8 mouse cellular contexts compared by ENCODE assay signal in genomic region chr8:107424176-107424575, GRCm38 (mm10). TPM values are rescaled to one million over a fixed set of nuclear protein-coding genes. Genes with fewer than 3 reads are reported as not detected.
DNase-seq lines count a peak whose midpoint lies in the region; ATAC-seq lines count a peak whose summit lies in the region.

No protein-coding gene starts in this region.

- no peak; the same call in 1 of the 2 replicates for ATAC-seq in kidney, embryonic 14.5 days (ENCODE audit: low FRiP score, low TSS enrichment)
- ATAC-seq in embryonic facial prominence, embryonic 11.5 days (replicated peaks; ENCODE audit: insufficient number of reproducible peaks, low FRiP score, low TSS enrichment, low read depth), result 0 out of 2 replicates have a peak, but pooled peaks have one; percentile 8
- peak; percentile 14; the same call in 1 of the 2 replicates for ATAC-seq in intestine, embryonic 16.5 days
- 0 out of 2 replicates have a peak, but pooled peaks have one; percentile 12 for ATAC-seq in midbrain, embryonic 16.5 days
- no peak for ATAC-seq in monocyte, adult 5-6 weeks (replicated peaks; ENCODE audit: insufficient number of reproducible peaks, low FRiP score, low TSS enrichment, poor library complexity, severe bottlenecking)

- no peaks in the 10 kb centered on the region for H3K27me3 ChIP-seq in kidney, embryonic 14.5 days (ENCODE audit: control insufficient read depth, insufficient read depth, low read length)
- no peaks in the 10 kb centered on the region for H3K27me3 ChIP-seq in embryonic facial prominence, embryonic 11.5 days (ENCODE audit: control insufficient read depth, insufficient read depth, low read length)
- no peaks in the 10 kb centered on the region for H3K27me3 ChIP-seq in intestine, embryonic 16.5 days (replicated peaks; ENCODE audit: control insufficient read depth, insufficient read depth, low read length)
- H3K27me3 ChIP-seq in midbrain, embryonic 16.5 days (ENCODE audit: control insufficient read depth, insufficient read depth, low read depth, low read length), result no peaks in the 10 kb centered on the region

- 29% methylated on average over 9 of the region's 9 CpGs for WGBS in kidney, embryonic 14.5 days
- 30% methylated on average over 9 of the region's 9 CpGs for WGBS in embryonic facial prominence, embryonic 11.5 days
- 26% methylated on average over 9 of the region's 9 CpGs for WGBS in intestine, embryonic 16.5 days
- 32% methylated on average over 9 of the region's 9 CpGs for WGBS in midbrain, embryonic 16.5 days

- peak overlapping the region; percentile 25; the same call in 1 of the 2 replicates for H3K27ac ChIP-seq in kidney, embryonic 14.5 days (ENCODE audit: low read depth, low read length)
- peak overlapping the region; percentile 62 for H3K27ac ChIP-seq in embryonic facial prominence, embryonic 11.5 days (replicated peaks; ENCODE audit: low read depth, low read length)
- peak overlapping the region; percentile 74 for H3K27ac ChIP-seq in intestine, embryonic 16.5 days (ENCODE audit: low read length)
- H3K27ac ChIP-seq in midbrain, embryonic 16.5 days (ENCODE audit: low read length), result peak overlapping the region; percentile 76

- peak overlapping the region; percentile 85 for H3K9ac ChIP-seq in kidney, embryonic 14.5 days (ENCODE audit: low read depth, low read length)
- peak overlapping the region; percentile 87 for H3K9ac ChIP-seq in embryonic facial prominence, embryonic 11.5 days (replicated peaks; ENCODE audit: low read length)
- H3K9ac ChIP-seq in intestine, embryonic 16.5 days (ENCODE audit: low read depth, low read length), result peak overlapping the region; percentile 91
- peak overlapping the region; percentile 97 for H3K9ac ChIP-seq in midbrain, embryonic 16.5 days (ENCODE audit: low read depth, low read length)

- peak overlapping the region; percentile 79 for H3K4me2 ChIP-seq in kidney, embryonic 14.5 days (replicated peaks; ENCODE audit: low read depth, low read length)
- H3K4me2 ChIP-seq in embryonic facial prominence, embryonic 11.5 days (ENCODE audit: low read depth, low read length), result peak overlapping the region; percentile 74
- H3K4me2 ChIP-seq in intestine, embryonic 16.5 days (ENCODE audit: low read depth, low read length), result peak overlapping the region; percentile 73
- H3K4me2 ChIP-seq in midbrain, embryonic 16.5 days (ENCODE audit: low read length), result peak overlapping the region; percentile 90

- H3K4me1 ChIP-seq in kidney, embryonic 14.5 days (ENCODE audit: control insufficient read depth, insufficient read depth, low read length), result peaks cover 4% of the 10 kb centered on the region
- H3K4me1 ChIP-seq in embryonic facial prominence, embryonic 11.5 days (ENCODE audit: control insufficient read depth, insufficient read depth, low read length), result no peaks in the 10 kb centered on the region
- peaks cover 10% of the 10 kb centered on the region for H3K4me1 ChIP-seq in intestine, embryonic 16.5 days (ENCODE audit: control insufficient read depth, insufficient read depth, low read length)
- H3K4me1 ChIP-seq in midbrain, embryonic 16.5 days (ENCODE audit: control insufficient read depth, insufficient read depth, low read length), result peaks cover 22% of the 10 kb centered on the region

- H3K36me3 ChIP-seq in kidney, embryonic 14.5 days (ENCODE audit: control insufficient read depth, insufficient read depth, low read length), result peaks cover 32% of the 10 kb centered on the region
- H3K36me3 ChIP-seq in embryonic facial prominence, embryonic 11.5 days (replicated peaks; ENCODE audit: control insufficient read depth, insufficient read depth, low read depth, low read length), result peaks cover 3% of the 10 kb centered on the region
- H3K36me3 ChIP-seq in intestine, embryonic 16.5 days (ENCODE audit: control insufficient read depth, insufficient read depth, low read length), result 0 out of 2 replicates have a peak, but pooled peaks cover 2% of the 10 kb centered on the region
- peaks cover 2% of the 10 kb centered on the region; the same call in 1 of the 2 replicates for H3K36me3 ChIP-seq in midbrain, embryonic 16.5 days (ENCODE audit: control insufficient read depth, insufficient read depth, low read length)

- no peak for DNase-seq in kidney, postnatal 10 days
- DNase-seq in embryonic facial prominence, embryonic 11.5 days (ENCODE audit: low spot score), result no peak
- no peak for DNase-seq in lung, postnatal 14 days
- DNase-seq in MN1 (ENCODE audit: low spot score), result no peak

- peak overlapping the region; percentile 89 for H3K4me3 ChIP-seq in kidney, embryonic 14.5 days (ENCODE audit: low read length)
- peak overlapping the region; percentile 78 for H3K4me3 ChIP-seq in embryonic facial prominence, embryonic 11.5 days (ENCODE audit: low read depth, low read length)
- peak overlapping the region; percentile 73 for H3K4me3 ChIP-seq in intestine, embryonic 16.5 days (ENCODE audit: low read length)
- H3K4me3 ChIP-seq in midbrain, embryonic 16.5 days (ENCODE audit: low read depth, low read length), result peak overlapping the region; percentile 92

- no peaks in the 10 kb centered on the region for H3K9me3 ChIP-seq in kidney, embryonic 14.5 days (ENCODE audit: control insufficient read depth, low read length)
- no peaks in the 10 kb centered on the region for H3K9me3 ChIP-seq in embryonic facial prominence, embryonic 11.5 days (replicated peaks; ENCODE audit: control insufficient read depth, low read length)
- H3K9me3 ChIP-seq in intestine, embryonic 16.5 days (ENCODE audit: control insufficient read depth, low read length), result no peaks in the 10 kb centered on the region
- H3K9me3 ChIP-seq in midbrain, embryonic 16.5 days (replicated peaks; ENCODE audit: control insufficient read depth, low read length, poor library complexity, severe bottlenecking), result no peaks in the 10 kb centered on the region

RNA-seq across cellular contexts. Expression of gene Nob1, which starts 0.7 kb away (rescaled TPM):
- 84.5 and 85.3 TPM in 2 replicates for polyA plus RNA-seq in kidney, embryonic 14.5 days (2014; fragmentation: Nextera tagmentation; extraction: Ambion mirVana)
- polyA plus RNA-seq in embryonic facial prominence, embryonic 11.5 days (2014; fragmentation: Nextera tagmentation; extraction: Ambion mirVana), result 81.9 and 82.4 TPM in 2 replicates
- 68.2 and 73.5 TPM in 2 replicates for polyA plus RNA-seq in intestine, embryonic 16.5 days (2015; fragmentation: Nextera tagmentation; extraction: Ambion mirVana)
- polyA plus RNA-seq in midbrain, embryonic 16.5 days (2015; fragmentation: Nextera tagmentation; extraction: Ambion mirVana), result 67.8 and 73.1 TPM in 2 replicates
- total RNA-seq in monocyte, adult 5-6 weeks (2017), result 11.6 to 14.8 TPM (median 13.6 TPM) in 3 replicates

RNA-seq across cellular contexts. Expression of gene Wwp2, which starts 12.0 kb away (rescaled TPM):
- 34.8 and 43.7 TPM in 2 replicates for polyA plus RNA-seq in kidney, embryonic 14.5 days (2014; fragmentation: Nextera tagmentation; extraction: Ambion mirVana)
- polyA plus RNA-seq in embryonic facial prominence, embryonic 11.5 days (2014; fragmentation: Nextera tagmentation; extraction: Ambion mirVana), result 66.0 and 74.6 TPM in 2 replicates
- polyA plus RNA-seq in intestine, embryonic 16.5 days (2015; fragmentation: Nextera tagmentation; extraction: Ambion mirVana), result 41.6 and 42.0 TPM in 2 replicates
- polyA plus RNA-seq in midbrain, embryonic 16.5 days (2015; fragmentation: Nextera tagmentation; extraction: Ambion mirVana), result 39.0 and 42.7 TPM in 2 replicates
- 86.5 to 110 TPM (median 92.8 TPM) in 3 replicates for total RNA-seq in monocyte, adult 5-6 weeks (2017)

RNA-seq across cellular contexts. Expression of gene Nqo1, which starts 21.2 kb away (rescaled TPM):
- polyA plus RNA-seq in kidney, embryonic 14.5 days (2014; fragmentation: Nextera tagmentation; extraction: Ambion mirVana), result 8.5 and 10.3 TPM in 2 replicates
- polyA plus RNA-seq in embryonic facial prominence, embryonic 11.5 days (2014; fragmentation: Nextera tagmentation; extraction: Ambion mirVana), result 13.8 and 15.0 TPM in 2 replicates
- 17.1 and 17.5 TPM in 2 replicates for polyA plus RNA-seq in intestine, embryonic 16.5 days (2015; fragmentation: Nextera tagmentation; extraction: Ambion mirVana)
- 5.3 and 7.1 TPM in 2 replicates for polyA plus RNA-seq in midbrain, embryonic 16.5 days (2015; fragmentation: Nextera tagmentation; extraction: Ambion mirVana)
- 0.78 to 4.0 TPM (median 3.0 TPM) in 3 replicates for total RNA-seq in monocyte, adult 5-6 weeks (2017)

Comparison
In these comparisons a context has a peak if more than half of its experiments do, and no peak if none do; other contexts are left out.
1. ATAC-seq: peak in embryonic facial prominence, embryonic 11.5 days (single experiment), intestine, embryonic 16.5 days (single experiment) and midbrain, embryonic 16.5 days (single experiment); none in kidney, embryonic 14.5 days (single experiment) and monocyte, adult 5-6 weeks (single experiment).
2. H3K27ac ChIP-seq: peak in every context shown above with its lines; median percentile 76 in midbrain, embryonic 16.5 days; 74 in intestine, embryonic 16.5 days; 62 in embryonic facial prominence, embryonic 11.5 days; 25 in kidney, embryonic 14.5 days.
3. Peak in every context shown above with its lines, with median percentiles within 50 percentile points of each other: H3K4me2 ChIP-seq, H3K4me3 ChIP-seq and H3K9ac ChIP-seq.